Mouse (Mus musculus): ENCODE results near the gene Sult1a1. TPM values are rescaled to one million over a fixed set of nuclear protein-coding genes. Genes with fewer than 3 reads are reported as not detected.
A peak's percentile ranks its signal among the peaks of the same experiment; 100 is the strongest.

Sult1a1 gene
- polyA plus RNA-seq, 2 experiments = 4.5 to 15.2 TPM

- no peak overlapping the region for H3K27ac ChIP-seq
- DNase-seq (ENCODE audit: low read depth in 3 of 3, low spot score in 3 of 3) (no peak), ATAC-seq (ENCODE audit: insufficient read depth) (no peak)
- H3K4me1 ChIP-seq (replicated peaks; ENCODE audit: control insufficient read depth in 2 of 2, insufficient read depth in 2 of 2, low read length in 1 of 2) = peaks cover 4 to 5% of the 10 kb centered on the region in 2 experiments; a peak in 3 of 4 replicates
- no peaks in the 10 kb centered on the region for H3K36me3 ChIP-seq (replicated peaks; ENCODE audit: control insufficient read depth, insufficient read depth, low read depth)
- no peaks in the 10 kb centered on the region for H3K27me3 ChIP-seq (ENCODE audit: control insufficient read depth, insufficient read depth, low read length)
- H3K4me2 ChIP-seq (ENCODE audit: low read depth) = peak overlapping the region; percentile 91
- 56% methylated on average over 10 of the region's 10 CpGs for WGBS (ENCODE audit: insufficient replicate concordance)
- no peak overlapping the region for H3K9ac ChIP-seq (replicated peaks)
- TF ChIP-seq EP300 (IDR thresholded peaks at IDR 0.05; ENCODE audit: low read depth) = no peak
- no peak for TF ChIP-seq CTCF (IDR thresholded peaks at IDR 0.05; ENCODE audit: low read depth)
- H3K9me3 ChIP-seq (ENCODE audit: control insufficient read depth, low read length) = no peaks in the 10 kb centered on the region
- H3K4me3 ChIP-seq (ENCODE audit: insufficient read depth in 1 of 2, low read depth in 2 of 2, low read length in 2 of 2) = peak overlapping the region in 1 of 2 experiments; percentile 75; a peak in 2 of 4 replicates
These were observed 18.3 kb upstream of the Sult1a1 start for GRCm38 (mm10) chr7:126694441-126695051.

GRCm38 (mm10) chr7:126693781-126694180, 17.5 kb upstream of the Sult1a1 start:
- TF ChIP-seq CTCF (IDR thresholded peaks at IDR 0.05; ENCODE audit: low read depth) (no peak), EP300 (IDR thresholded peaks at IDR 0.05; ENCODE audit: low read depth) (no peak)
- Histone ChIP-seq H3K27ac (no peak overlapping the region), H3K9ac (replicated peaks) (no peak overlapping the region), H3K36me3 (replicated peaks; ENCODE audit: control insufficient read depth, insufficient read depth, low read depth) (no peaks in the 10 kb centered on the region), H3K9me3 (ENCODE audit: control insufficient read depth, low read length) (no peaks in the 10 kb centered on the region), H3K4me3 (ENCODE audit: insufficient read depth in 1 of 2, low read depth in 2 of 2, low read length in 2 of 2) (no peak overlapping the region), H3K4me2 (ENCODE audit: low read depth) (no peak overlapping the region), H3K27me3 (ENCODE audit: control insufficient read depth, insufficient read depth, low read length) (no peaks in the 10 kb centered on the region), H3K4me1 (replicated peaks; ENCODE audit: control insufficient read depth in 2 of 2, insufficient read depth in 2 of 2, low read length in 1 of 2) (peaks cover 4 to 5% of the 10 kb centered on the region in 2 experiments; a peak in 3 of 4 replicates)
- 74% methylated on average over 7 of the region's 7 CpGs for WGBS (ENCODE audit: insufficient replicate concordance)
- no peak for ATAC-seq (ENCODE audit: insufficient read depth)
- DNase-seq (ENCODE audit: low read depth in 3 of 3, low spot score in 3 of 3) = no peak

- Histone ChIP-seq H3K27ac (no peak overlapping the region), H3K36me3 (replicated peaks; ENCODE audit: control insufficient read depth, insufficient read depth, low read depth) (no peaks in the 10 kb centered on the region), H3K4me2 (ENCODE audit: low read depth) (no peak overlapping the region), H3K9ac (replicated peaks) (no peak overlapping the region), H3K9me3 (ENCODE audit: control insufficient read depth, low read length) (no peaks in the 10 kb centered on the region), H3K4me3 (ENCODE audit: insufficient read depth in 1 of 2, low read depth in 2 of 2, low read length in 2 of 2) (no peak overlapping the region), H3K4me1 (replicated peaks; ENCODE audit: control insufficient read depth in 2 of 2, insufficient read depth in 2 of 2, low read length in 1 of 2) (peaks cover 4 to 5% of the 10 kb centered on the region in 2 experiments; a peak in 3 of 4 replicates), H3K27me3 (ENCODE audit: control insufficient read depth, insufficient read depth, low read length) (no peaks in the 10 kb centered on the region)
- DNase-seq (ENCODE audit: low read depth in 3 of 3, low spot score in 3 of 3) (peak; percentile 65 to 77 (median 65)), ATAC-seq (ENCODE audit: insufficient read depth) (no peak)
- WGBS (ENCODE audit: insufficient replicate concordance) = 19% methylated on average over 3 of the region's 3 CpGs
- TF ChIP-seq EP300 (IDR thresholded peaks at IDR 0.05; ENCODE audit: low read depth) (no peak), CTCF (IDR thresholded peaks at IDR 0.05; ENCODE audit: low read depth) (peak; percentile 85)
These were observed 17.0 kb upstream of the Sult1a1 start for GRCm38 (mm10) chr7:126693256-126693655.

- 88% methylated on average over 26 of the region's 26 CpGs for WGBS (ENCODE audit: insufficient replicate concordance)
- no peaks in the 10 kb centered on the region for H3K36me3 ChIP-seq (replicated peaks; ENCODE audit: control insufficient read depth, insufficient read depth, low read depth)
- peaks cover 4 to 5% of the 10 kb centered on the region in 2 experiments; a peak in 3 of 4 replicates for H3K4me1 ChIP-seq (replicated peaks; ENCODE audit: control insufficient read depth in 2 of 2, insufficient read depth in 2 of 2, low read length in 1 of 2)
- no peak for ATAC-seq (ENCODE audit: insufficient read depth)
- no peak for TF ChIP-seq EP300 (IDR thresholded peaks at IDR 0.05; ENCODE audit: low read depth)
- TF ChIP-seq CTCF (IDR thresholded peaks at IDR 0.05; ENCODE audit: low read depth) = no peak
- no peaks in the 10 kb centered on the region for H3K9me3 ChIP-seq (ENCODE audit: control insufficient read depth, low read length)
- H3K27me3 ChIP-seq (ENCODE audit: control insufficient read depth, insufficient read depth, low read length) = no peaks in the 10 kb centered on the region
- no peak overlapping the region for H3K27ac ChIP-seq
- H3K4me2 ChIP-seq (ENCODE audit: low read depth) = no peak overlapping the region
- H3K4me3 ChIP-seq (ENCODE audit: insufficient read depth in 1 of 2, low read depth in 2 of 2, low read length in 2 of 2) = no peak overlapping the region
- H3K9ac ChIP-seq (replicated peaks) = no peak overlapping the region
- DNase-seq (ENCODE audit: low read depth in 3 of 3, low spot score in 3 of 3) = no peak
These were observed 16.2 kb upstream of the Sult1a1 start for GRCm38 (mm10) chr7:126692426-126692825.

- ATAC-seq (ENCODE audit: insufficient read depth) (no peak), DNase-seq (ENCODE audit: low read depth in 3 of 3, low spot score in 3 of 3) (no peak)
These were observed 15.4 kb upstream of the Sult1a1 start for GRCm38 (mm10) chr7:126691676-126692075.

More at GRCm38 (mm10) chr7:126691676-126692075, 15.4 kb upstream of the Sult1a1 start:
- TF ChIP-seq CTCF (IDR thresholded peaks at IDR 0.05; ENCODE audit: low read depth) = no peak
- no peak for TF ChIP-seq EP300 (IDR thresholded peaks at IDR 0.05; ENCODE audit: low read depth)
- no peak overlapping the region for H3K4me3 ChIP-seq (ENCODE audit: insufficient read depth in 1 of 2, low read depth in 2 of 2, low read length in 2 of 2)
- peaks cover 4 to 5% of the 10 kb centered on the region in 2 experiments; a peak in 3 of 4 replicates for H3K4me1 ChIP-seq (replicated peaks; ENCODE audit: control insufficient read depth in 2 of 2, insufficient read depth in 2 of 2, low read length in 1 of 2)
- H3K36me3 ChIP-seq (replicated peaks; ENCODE audit: control insufficient read depth, insufficient read depth, low read depth) = no peaks in the 10 kb centered on the region
- no peaks in the 10 kb centered on the region for H3K27me3 ChIP-seq (ENCODE audit: control insufficient read depth, insufficient read depth, low read length)
- H3K9ac ChIP-seq (replicated peaks) = no peak overlapping the region
- no peaks in the 10 kb centered on the region for H3K9me3 ChIP-seq (ENCODE audit: control insufficient read depth, low read length)
- H3K27ac ChIP-seq = no peak overlapping the region
- WGBS (ENCODE audit: insufficient replicate concordance) = 74% methylated on average over 5 of the region's 5 CpGs
- no peak overlapping the region for H3K4me2 ChIP-seq (ENCODE audit: low read depth)

All from liver, embryonic 14.5 days (tissue).